Mouse (Mus musculus) spleen, adult 2 months (tissue): ENCODE data around the gene Ivns1abp. TPM values are rescaled to one million over a fixed set of nuclear protein-coding genes. Genes with fewer than 3 reads are reported as not detected.

ENCODE experiments used
- DNase-seq, 2 experiments: peaks; one replicate each; pipeline versions ENCODE4 v3.0.0 to v3.0.0-alpha.2; 2012 to 2021; ENCODE audit warnings: low spot score in 2 of 2, low read depth in 1 of 2
- H3K27ac ChIP-seq: fragments of 200-500 bp; 2 replicates; pipeline ENCODE4 v1.5.1; 2012; ENCODE audit warnings: low read length, inconsistent platforms; ENCODE audit not compliant: insufficient read depth
- H3K27me3 ChIP-seq: fragments of 200-500 bp; 2 replicates; pipeline ENCODE4 v1.6.1; 2012; ENCODE audit warnings: mild to moderate bottlenecking, moderate library complexity, low read length, inconsistent platforms; ENCODE audit not compliant: control insufficient read depth, insufficient read depth
- H3K36me3 ChIP-seq: fragments of 200-500 bp; 2 replicates; pipeline ENCODE4 v1.6.1; 2012; ENCODE audit warnings: mild to moderate bottlenecking, low read length, inconsistent platforms; ENCODE audit not compliant: control insufficient read depth, insufficient read depth
- H3K4me1 ChIP-seq: fragments of 200-500 bp; 2 replicates; pipeline ENCODE4 v1.6.1; 2011; ENCODE audit warnings: inconsistent platforms; ENCODE audit not compliant: control insufficient read depth, insufficient read depth, insufficient read length
- H3K4me3 ChIP-seq: fragments of 200-500 bp; 2 replicates; pipeline ENCODE4 v1.5.1; 2011; ENCODE audit warnings: mild to moderate bottlenecking, inconsistent platforms; ENCODE audit not compliant: insufficient read depth, insufficient read length; ENCODE audit errors: extremely low read depth
- CTCF ChIP-seq: fragments of 200-500 bp; IDR thresholded peaks from 2 replicates; pipeline ENCODE4 v1.5.1; 2011; ENCODE audit warnings: mild to moderate bottlenecking, inconsistent platforms; ENCODE audit not compliant: insufficient read depth, insufficient read length, insufficient replicate concordance; ENCODE audit errors: extremely low read depth
- POLR2A ChIP-seq: fragments of 200-500 bp; IDR thresholded peaks from 2 replicates; pipeline ENCODE4 v1.6.1; 2011; ENCODE audit warnings: low read depth, low read length, inconsistent platforms
- WGBS: fragments of 180-500 bp; shearing (Covaris S2); methylation state at CpG from one replicate; pipeline ENCODE4 v1.1.7; 2018; 5-methylcytosine and 5-hydroxymethylcytosine counted together
- polyA plus RNA-seq: library from polyadenylated mRNA; depleted of rRNA; stranded (reverse); fragments of >200 nt; gene quantifications from 2 replicates; pipeline ENCODE4 v1.2.3, GENCODE M21; 2012

Gene Ivns1abp
- polyA plus RNA-seq, 1 experiment: 35.7 TPM

GRCm38 (mm10) chr1:151319267-151319666 is 25.0 kb upstream of the Ivns1abp start:
- TF ChIP-seq CTCF: no peak
- Histone ChIP-seq H3K36me3 (no peaks in the 10 kb centered on the region), H3K4me3 (no peak overlapping the region), H3K27ac (no peak overlapping the region), H3K4me1 (no peaks in the 10 kb centered on the region), H3K27me3 (no peaks in the 10 kb centered on the region)
- DNase-seq: no peak
- WGBS: 87% methylated on average over 7 of the region's 7 CpGs

GRCm38 (mm10) chr1:151320408-151320807 is 23.9 kb upstream of the Ivns1abp start:
- TF ChIP-seq POLR2A (no peak), CTCF (no peak)
- no peak for DNase-seq
- WGBS: 31% methylated on average over 4 of the region's 4 CpGs
- H3K36me3 ChIP-seq: no peaks in the 10 kb centered on the region
- H3K4me3 ChIP-seq: no peak overlapping the region
- no peaks in the 10 kb centered on the region for H3K4me1 ChIP-seq
- no peak overlapping the region for H3K27ac ChIP-seq
- no peaks in the 10 kb centered on the region for H3K27me3 ChIP-seq

GRCm38 (mm10) chr1:151325328-151325727 is 18.9 kb upstream of the Ivns1abp start:
- Histone ChIP-seq H3K27me3 (no peaks in the 10 kb centered on the region), H3K4me3 (no peak overlapping the region), H3K36me3 (no peaks in the 10 kb centered on the region), H3K27ac (no peak overlapping the region), H3K4me1 (no peaks in the 10 kb centered on the region)
- no peak for DNase-seq
- no peak for TF ChIP-seq CTCF
- TF ChIP-seq POLR2A: no peak
- WGBS: 67% methylated on average over 1 of the region's 1 CpGs

- Histone ChIP-seq H3K36me3 (no peaks in the 10 kb centered on the region), H3K4me1 (no peaks in the 10 kb centered on the region), H3K4me3 (no peak overlapping the region), H3K27me3 (no peaks in the 10 kb centered on the region), H3K27ac (no peak overlapping the region)
- WGBS: 88% methylated on average over 14 of the region's 14 CpGs
- no peak for TF ChIP-seq CTCF
- no peak for TF ChIP-seq POLR2A
- no peak for DNase-seq
These were observed 15.8 kb upstream of the Ivns1abp start for GRCm38 (mm10) chr1:151328341-151329097.

GRCm38 (mm10) chr1:151329601-151330000 is 14.7 kb upstream of the Ivns1abp start:
- Histone ChIP-seq H3K27me3 (no peaks in the 10 kb centered on the region), H3K27ac (no peak overlapping the region), H3K4me1 (no peaks in the 10 kb centered on the region), H3K36me3 (no peaks in the 10 kb centered on the region), H3K4me3 (no peak overlapping the region)
- 76% methylated on average over 7 of the region's 7 CpGs for WGBS
- no peak for TF ChIP-seq POLR2A
- no peak for TF ChIP-seq CTCF
- no peak for DNase-seq

- TF ChIP-seq POLR2A (no peak), CTCF (no peak)
- 94% methylated on average over 3 of the region's 3 CpGs for WGBS
- H3K4me1 ChIP-seq: no peaks in the 10 kb centered on the region
These were observed 11.5 kb upstream of the Ivns1abp start for GRCm38 (mm10) chr1:151332819-151333218.

GRCm38 (mm10) chr1:151338234-151338633 is 6.0 kb upstream of the Ivns1abp start:
- Histone ChIP-seq H3K36me3 (no peaks in the 10 kb centered on the region), H3K4me3 (no peak overlapping the region), H3K27ac (no peak overlapping the region; the same call in 1 of the 2 replicates), H3K4me1 (peaks cover 2% of the 10 kb centered on the region; the same call in 1 of the 2 replicates), H3K27me3 (no peaks in the 10 kb centered on the region)
- DNase-seq: no peak
- TF ChIP-seq POLR2A: no peak
- no peak for TF ChIP-seq CTCF

More at GRCm38 (mm10) chr1:151332819-151333218, 11.5 kb upstream of the Ivns1abp start:
- H3K36me3 ChIP-seq: no peaks in the 10 kb centered on the region
- no peaks in the 10 kb centered on the region for H3K27me3 ChIP-seq
- H3K4me3 ChIP-seq: no peak overlapping the region
- no peak overlapping the region for H3K27ac ChIP-seq
- DNase-seq: no peak
